Mouse (Mus musculus) adrenal gland, adult 2 months (tissue): ENCODE measurements at regions not wholly inside any gene's neighbourhood (a gene's known extent, or its start where the extent isn't known, plus 50 kb on each side); places are given as distances from the start of the nearest gene placed in this dataset.

Experiments
- DNase-seq: peaks from one replicate; pipeline ENCODE4 v3.0.0; 2021

DNA sequence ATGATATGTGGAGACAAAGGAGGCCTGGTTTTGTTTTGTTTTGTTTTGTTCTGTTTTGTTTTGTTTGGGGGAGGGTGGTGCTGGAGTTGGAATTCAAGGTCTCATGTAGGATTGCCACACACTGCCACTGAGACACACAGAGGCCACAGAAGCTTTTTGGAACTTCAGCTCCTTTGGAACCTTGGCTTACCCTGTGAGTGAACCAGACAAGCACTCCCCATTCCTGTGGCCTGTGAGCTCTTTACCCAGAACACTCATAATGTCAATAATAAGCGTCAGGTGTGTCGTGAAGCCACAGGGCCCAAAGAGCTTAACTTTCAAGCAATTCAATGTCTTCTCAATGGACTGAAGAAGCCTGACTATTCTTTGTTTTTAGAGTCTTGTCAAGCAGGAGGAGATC lies 70.2 kb upstream of the Il15 start:
- peak; percentile 14 for DNase-seq

DNA sequence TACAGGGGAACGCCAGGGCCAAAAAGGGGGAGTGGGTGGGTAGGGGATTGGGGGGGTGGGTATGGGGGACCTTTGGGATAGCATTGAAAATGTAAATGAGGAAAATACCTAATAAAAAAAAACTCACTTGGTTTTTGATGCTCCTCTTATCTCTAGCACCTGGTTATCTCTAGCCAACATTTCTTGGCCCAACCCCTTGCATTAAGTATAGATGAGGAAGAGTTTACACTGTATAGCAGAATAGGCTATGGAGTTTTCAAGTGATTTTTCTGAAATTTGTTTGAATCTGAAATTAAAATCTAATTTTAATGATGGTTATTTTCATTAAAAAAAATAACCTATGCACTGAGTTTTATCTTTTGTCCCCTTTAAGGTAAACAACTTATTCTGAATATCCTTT lies 68.8 kb upstream of the Il15 start:
- no peak for DNase-seq

DNA sequence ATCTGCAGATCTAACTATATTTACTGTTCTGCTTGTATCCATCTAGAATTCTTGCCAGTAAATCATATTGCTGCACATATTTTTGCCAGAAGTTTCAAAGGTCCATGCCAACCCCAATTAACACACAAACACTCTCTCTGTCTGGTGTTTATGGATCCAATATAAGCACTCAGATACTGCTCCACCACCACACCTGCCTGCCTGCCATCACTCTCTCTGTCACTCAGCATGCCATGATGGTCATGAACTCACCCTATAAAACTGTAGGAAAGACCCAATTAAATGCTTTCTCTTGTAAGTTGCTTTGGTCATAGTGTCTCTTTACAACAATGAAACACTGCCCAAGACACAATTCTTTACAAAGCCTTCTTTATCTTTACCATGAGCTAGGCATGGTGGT lies 66.8 kb upstream of the Il15 start:
- no peak for DNase-seq

DNA sequence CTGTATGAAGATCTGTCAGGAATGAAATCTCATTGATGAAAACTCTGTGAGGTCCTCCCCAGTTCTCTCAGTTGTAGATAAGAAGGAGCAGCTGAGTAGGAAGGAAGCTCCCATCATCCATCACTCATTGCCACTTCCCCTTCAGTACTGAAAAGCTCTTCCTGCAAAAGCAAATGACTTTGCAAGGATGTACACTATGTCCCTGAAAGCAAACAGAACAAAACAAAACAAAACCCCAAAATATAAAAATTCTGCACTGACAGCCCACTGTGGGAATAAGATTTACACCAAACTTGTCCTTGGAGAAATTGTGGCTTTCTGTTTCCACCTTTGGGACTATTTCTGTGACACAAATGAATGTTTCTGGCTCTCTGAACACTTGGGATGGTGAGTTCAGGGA lies 59.8 kb upstream of the Il15 start:
- DNase-seq = peak; percentile 12

DNA sequence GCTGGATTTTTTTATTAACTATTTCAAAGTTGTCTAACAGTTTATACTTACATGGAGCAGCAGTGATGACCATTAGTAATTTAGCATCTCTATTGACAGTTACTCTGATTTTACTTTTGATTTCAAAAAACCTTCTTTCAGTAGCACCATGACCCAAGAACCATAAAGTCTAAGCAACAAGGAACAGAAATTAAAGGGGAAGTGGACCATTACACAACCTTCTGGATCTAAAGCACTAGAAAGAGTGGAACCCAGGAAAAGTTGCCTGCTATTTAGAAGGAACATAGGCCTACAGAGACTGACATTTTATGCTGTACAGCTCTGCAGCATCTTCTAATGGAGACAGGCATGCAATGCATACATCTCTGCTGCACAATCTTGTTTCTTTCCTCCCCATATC lies 56.0 kb upstream of the Il15 start:
- no peak for DNase-seq

DNA sequence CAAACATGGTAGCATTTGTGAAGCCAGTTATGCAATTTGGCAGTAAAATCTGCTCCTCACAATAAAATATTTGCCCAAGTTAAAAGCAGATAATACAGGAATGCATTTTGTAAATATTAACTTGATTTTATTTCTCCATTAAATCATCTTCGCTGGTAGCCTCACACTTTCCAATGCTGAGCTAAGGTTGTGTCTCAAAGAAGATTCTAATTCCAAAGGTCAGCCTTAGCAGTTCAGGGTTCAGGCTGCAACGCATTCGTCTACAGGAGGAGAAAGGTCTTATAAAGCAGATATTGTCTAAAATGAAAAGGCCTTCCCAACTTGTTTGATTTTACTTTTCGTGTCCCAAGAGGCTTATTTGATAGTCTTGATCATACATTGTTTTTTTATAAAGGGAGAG lies 51.0 kb upstream of the Il15 start:
- DNase-seq = no peak
